Mouse (Mus musculus) heart, postnatal 36 days (tissue): ENCODE measurements around the gene A4gnt. TPM values are rescaled to one million over a fixed set of nuclear protein-coding genes. Genes with fewer than 3 reads are reported as not detected.

Source experiments
- DNase-seq, 2 experiments: peaks; one replicate each; pipeline ENCODE4 v3.0.0; 2021 to 2022
- intact Hi-C: fragments of 180-260 bp; cut with DNase I; formaldehyde crosslinking; loops from one replicate; pipeline ENCODE4 v1.15.1; 2025
- total RNA-seq, 2 experiments: library from RNA; stranded (reverse); gene quantifications; 2 replicates each; pipeline ENCODE4 v1.2.3; 2021

Gene A4gnt
- total RNA-seq, 2 experiments from 2014 or later: not detected

GRCm38 (mm10) chr9:99630528-99631125 lies 18.3 kb downstream of the A4gnt start:
- intact Hi-C loops: no loop called here
- DNase-seq: no peak

DNA sequence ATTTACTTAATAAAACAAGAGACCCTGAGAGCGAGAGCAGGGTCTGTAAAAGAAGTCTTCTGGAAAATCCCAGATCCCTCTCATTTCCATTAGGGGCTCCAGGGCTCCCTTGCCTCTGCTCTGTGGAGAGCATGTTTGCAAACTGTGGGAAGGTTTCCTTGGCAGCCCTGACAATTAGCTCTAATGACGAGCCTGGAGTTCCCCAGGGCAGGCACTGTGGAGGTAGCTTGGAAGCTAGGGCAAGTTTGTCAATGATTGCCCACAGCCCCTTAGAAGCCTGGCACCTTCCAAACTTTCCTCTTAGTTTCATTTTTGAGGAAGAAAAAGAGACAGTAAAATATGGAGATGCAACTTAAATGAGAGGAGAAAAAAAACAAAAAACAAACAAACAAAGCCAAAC lies 19.5 kb downstream of the A4gnt start:
- DNase-seq: no peak
- intact Hi-C loops: no loop called here

GRCm38 (mm10) chr9:99632264-99632663 lies 20.0 kb downstream of the A4gnt start:
- no peak for DNase-seq
- intact Hi-C loops: no loop called here

DNA sequence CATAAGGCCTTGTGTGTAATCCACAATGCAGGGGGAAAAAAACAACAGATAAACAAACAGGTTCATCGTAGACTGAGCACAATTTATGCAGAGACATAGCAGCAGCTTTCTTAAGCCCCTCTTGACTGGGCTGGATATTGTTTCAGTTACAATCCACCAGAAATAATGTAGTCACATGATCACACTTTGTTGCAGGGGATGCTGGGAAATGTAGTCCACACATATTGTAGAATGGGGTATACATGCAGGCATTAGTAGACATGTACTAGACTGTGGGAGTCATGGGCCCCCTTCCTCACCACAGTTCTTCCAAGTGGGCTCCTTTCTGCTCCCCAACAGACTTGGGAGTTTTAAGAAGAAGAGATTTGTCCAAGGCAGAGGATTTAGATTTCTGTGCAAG lies 24.5 kb downstream of the A4gnt start:
- intact Hi-C loops: no loop called here

GRCm38 (mm10) chr9:99637227-99637626 lies 24.9 kb downstream of the A4gnt start:
- DNase-seq: no peak
- intact Hi-C loops: no loop called here

More for the DNA sequence above, 24.5 kb downstream of the A4gnt start:
- no peak for DNase-seq

- no peak for DNase-seq
These were observed 25.4 kb downstream of the A4gnt start for GRCm38 (mm10) chr9:99637736-99638135.

DNA sequence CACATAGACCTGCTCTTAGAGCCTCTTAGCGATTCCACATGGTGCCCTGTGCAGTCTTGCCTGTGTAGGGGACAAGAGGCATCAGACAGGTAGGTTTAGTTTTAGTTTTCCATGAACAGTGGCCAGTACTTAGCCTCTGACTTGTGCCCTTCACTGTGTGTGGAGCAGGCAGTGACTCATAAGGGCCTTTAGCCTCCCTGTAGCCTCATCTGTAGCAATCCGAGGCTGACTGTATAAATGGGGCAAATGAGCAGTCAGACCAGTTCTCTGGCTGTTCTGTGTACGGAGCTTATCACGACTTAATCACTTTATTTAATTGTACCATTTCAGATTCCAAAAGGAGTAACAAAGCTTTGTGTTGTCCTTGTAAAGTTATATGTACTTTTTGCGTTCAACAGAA lies 27.7 kb downstream of the A4gnt start:
- intact Hi-C loops: no loop called here
- no peak for DNase-seq

More at GRCm38 (mm10) chr9:99637736-99638135, 25.4 kb downstream of the A4gnt start:
- intact Hi-C loops: no loop called here

GRCm38 (mm10) chr9:99645416-99645815 lies 33.1 kb downstream of the A4gnt start:
- intact Hi-C loops: no loop called here
- no peak for DNase-seq

DNA sequence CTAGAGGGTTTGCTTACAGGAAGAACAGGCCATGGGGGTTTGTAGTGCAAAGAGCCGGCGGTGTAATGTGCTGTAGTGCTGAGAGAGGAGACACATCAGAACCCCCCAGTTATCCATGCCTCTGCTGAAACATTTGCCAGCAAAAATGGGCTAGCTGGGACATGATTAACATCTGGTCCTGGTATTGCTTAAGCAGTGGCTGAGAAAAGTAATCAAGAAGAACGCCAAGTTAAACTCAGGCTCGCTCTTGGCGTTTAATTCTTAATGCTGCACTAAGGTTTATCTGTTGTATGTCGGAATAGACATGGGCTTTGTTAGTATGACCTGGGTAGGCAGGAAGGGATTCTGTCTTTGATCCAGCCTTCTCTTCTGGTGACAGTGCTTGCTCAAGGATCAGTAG lies 33.8 kb downstream of the A4gnt start:
- intact Hi-C loops: no loop called here

GRCm38 (mm10) chr9:99660756-99661155 lies 48.5 kb downstream of the A4gnt start:
- DNase-seq: no peak
- intact Hi-C loops: loop anchor here (5.0 kb wide), 1 partner anchor 193 kb away; no protein-coding TSS in a partner anchor

More for the DNA sequence above, 33.8 kb downstream of the A4gnt start:
- DNase-seq: no peak

DNA sequence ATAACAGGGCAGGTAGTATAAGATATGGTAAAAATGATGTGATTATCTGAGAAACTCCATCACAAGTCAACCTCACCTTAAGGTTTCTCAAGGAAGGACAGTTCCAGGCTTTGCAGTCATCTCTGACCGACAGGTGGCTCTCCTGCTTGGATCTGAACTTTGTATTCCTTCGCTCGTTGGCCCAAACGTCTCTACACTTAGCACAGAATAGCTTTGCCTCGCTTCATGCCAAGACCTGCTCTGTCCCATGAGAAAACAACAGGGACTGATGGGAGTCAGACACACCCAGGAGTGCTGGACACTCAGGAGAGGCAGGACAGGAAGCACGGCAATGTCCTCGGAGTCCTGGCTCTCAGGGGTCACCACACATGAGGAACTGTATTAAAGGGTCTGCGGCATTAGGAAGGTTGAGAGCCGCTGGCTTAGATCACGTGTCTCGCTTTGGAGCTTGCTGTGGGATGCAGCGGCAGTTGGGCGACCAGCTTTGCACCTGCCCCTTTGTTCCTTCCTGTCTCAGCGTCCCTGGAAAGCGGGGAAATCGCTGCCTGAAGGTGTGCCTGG lies 49.4 kb downstream of the A4gnt start:
- DNase-seq: no peak
- intact Hi-C loops: loop anchor here (1.0 to 5.0 kb wide), 2 partner anchors 74 to 194 kb away; no protein-coding TSS in a partner anchor

DNA sequence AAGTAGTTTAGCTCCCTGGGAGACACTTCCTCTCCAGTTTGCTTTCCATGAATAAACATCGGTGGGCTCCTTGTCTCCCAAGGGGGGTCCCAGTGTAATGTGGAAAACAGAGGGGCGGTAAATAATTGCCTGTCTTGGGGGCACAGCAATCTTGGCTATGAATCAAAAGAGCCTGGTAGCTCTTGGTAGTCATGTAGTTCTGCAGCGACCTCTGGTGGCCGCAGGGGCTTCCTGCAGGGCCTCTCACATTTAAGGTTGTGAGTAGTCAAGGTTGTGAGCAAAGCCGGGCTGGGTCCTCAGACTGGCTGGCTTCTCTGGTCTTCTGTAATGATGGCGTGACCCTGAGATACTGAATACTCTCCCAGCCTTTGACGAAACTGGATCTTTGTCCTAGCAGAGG lies 50.1 kb downstream of the A4gnt start:
- DNase-seq: peak; percentile 43 to 71
- intact Hi-C loops: loop anchor here (1.0 to 5.0 kb wide), 2 partner anchors 75 to 195 kb away; no protein-coding TSS in a partner anchor

- intact Hi-C loops: loop anchor here (1.0 to 5.0 kb wide), 2 partner anchors 76 to 196 kb away; no protein-coding TSS in a partner anchor
- no peak for DNase-seq
These were observed 50.6 kb downstream of the A4gnt start for GRCm38 (mm10) chr9:99662887-99663286.

DNA sequence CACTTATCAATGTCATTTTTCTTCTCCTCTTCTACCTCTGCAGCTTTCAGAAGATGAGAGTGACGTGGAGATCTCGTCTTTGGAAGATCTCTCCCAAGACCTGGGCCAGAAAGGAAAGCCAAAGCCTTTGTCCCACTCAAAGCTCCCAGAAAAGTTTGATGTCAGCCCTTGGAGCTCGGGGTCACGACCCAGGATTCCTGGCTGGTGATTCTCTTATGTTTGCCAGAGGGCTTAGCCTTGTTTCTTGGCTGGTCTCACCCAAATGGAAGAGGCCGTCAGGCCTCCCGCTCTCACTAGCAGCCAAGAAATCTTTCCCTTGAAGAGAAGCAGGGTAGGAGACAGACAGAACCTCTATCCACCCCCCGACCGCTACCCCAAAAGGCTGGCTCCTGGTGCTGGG lies 55.3 kb downstream of the A4gnt start:
- peak; percentile 24 to 47 for DNase-seq
- intact Hi-C loops: no loop called here

DNA sequence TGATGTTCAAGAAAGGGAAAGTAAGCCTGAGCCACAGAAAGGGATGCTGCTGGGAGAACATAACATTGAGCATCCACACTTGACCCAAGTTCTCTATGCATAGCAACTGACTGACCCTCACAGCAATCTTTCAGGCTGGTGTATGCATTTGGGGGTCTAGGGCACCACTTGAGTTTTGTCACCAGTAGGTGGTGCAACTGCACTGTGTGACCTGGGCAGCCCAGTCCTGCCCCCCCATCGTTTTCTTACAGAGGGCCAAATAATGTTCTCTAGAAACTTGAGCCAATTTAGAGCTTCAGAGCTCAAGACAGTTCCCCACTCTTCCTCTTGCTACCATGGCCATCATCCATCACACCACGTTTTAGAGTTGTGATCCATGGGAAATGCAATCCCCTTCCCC lies 59.3 kb downstream of the A4gnt start:
- no peak for DNase-seq

More for the DNA sequence above, 59.3 kb downstream of the A4gnt start:
- intact Hi-C loops: no loop called here

Other genes with a start within 250 kb of the A4gnt start
- gene Mras, start 175.1 kb upstream of the A4gnt start, total RNA-seq: 1 to 10 TPM; 5.2 to 6.5 TPM
- not detected for gene Nme9, start 161.0 kb upstream of the A4gnt start, total RNA-seq
- 10 to 100 TPM; 18.9 to 19.4 TPM for gene Armc8, start 43.6 kb upstream of the A4gnt start, total RNA-seq
- 1 to 10 TPM; 4.9 to 5.3 TPM for gene Dbr1, start 36.7 kb upstream of the A4gnt start, total RNA-seq
- 1 to 10 TPM; 3.6 to 5.8 TPM for gene Dzip1l, start 17.0 kb downstream of the A4gnt start, total RNA-seq
- gene Cldn18, start 104.8 kb downstream of the A4gnt start, total RNA-seq: not detected